Mouse (Mus musculus) embryonic facial prominence, embryonic 14.5 days (tissue): ENCODE results near the gene Rapgef2. TPM values are rescaled to one million over a fixed set of nuclear protein-coding genes. Genes with fewer than 3 reads are reported as not detected.

Source experiments
- ATAC-seq: fragments of 200-750 bp; cut with Nextera tagmentation; 2 replicates; pipeline ENCODE4 v1.8.0; 2017; ENCODE audit warnings: low read depth, moderate number of reproducible peaks, moderate TSS enrichment
- DNase-seq: peaks from one replicate; pipeline ENCODE4 v3.0.0-alpha.2; 2015; ENCODE audit warnings: low spot score
- H3K27ac ChIP-seq: fragments of 300-500 bp; sonication (generic); replicated peaks from 2 replicates; pipeline ENCODE4 v1.5.1; 2014; ENCODE audit warnings: low read depth, mild to moderate bottlenecking, low read length, moderate library complexity
- H3K27me3 ChIP-seq: fragments of 300-500 bp; sonication (generic); replicated peaks from 2 replicates; pipeline ENCODE4 v1.6.1; 2014; ENCODE audit warnings: low read length; ENCODE audit not compliant: control insufficient read depth, insufficient read depth
- H3K36me3 ChIP-seq: fragments of 300-500 bp; sonication (generic); 2 replicates; pipeline ENCODE4 v1.6.1; 2014; ENCODE audit warnings: low read length, mixed read lengths; ENCODE audit not compliant: control insufficient read depth, insufficient read depth
- H3K4me1 ChIP-seq: fragments of 300-500 bp; sonication (generic); 2 replicates; pipeline ENCODE4 v1.6.1; 2014; ENCODE audit warnings: antibody characterized with exemption, low read length; ENCODE audit not compliant: control insufficient read depth, insufficient read depth
- H3K4me2 ChIP-seq: fragments of 300-500 bp; sonication (generic); 2 replicates; pipeline ENCODE4 v1.6.1; 2014; ENCODE audit warnings: low read depth, mild to moderate bottlenecking, low read length, moderate library complexity, mixed read lengths
- H3K4me3 ChIP-seq: fragments of 300-500 bp; sonication (generic); 2 replicates; pipeline ENCODE4 v1.5.1; 2014; ENCODE audit warnings: low read depth, mild to moderate bottlenecking, low read length
- H3K9ac ChIP-seq: fragments of 300-500 bp; sonication (generic); 2 replicates; pipeline ENCODE4 v1.6.1; 2014; ENCODE audit warnings: low read depth, mild to moderate bottlenecking, low read length, moderate library complexity, mixed read lengths
- H3K9me3 ChIP-seq: fragments of 300-500 bp; sonication (generic); 2 replicates; pipeline ENCODE4 v1.6.1; 2016; ENCODE audit warnings: low read length; ENCODE audit not compliant: control insufficient read depth
- WGBS: fragments of 180-500 bp; shearing (Covaris S2); extraction: QIAGEN DNeasy Blood & Tissue Kit; methylation state at CpG from one replicate; pipeline ENCODE4 v1.1.7; 2014; 5-methylcytosine and 5-hydroxymethylcytosine counted together
- polyA plus RNA-seq: library from polyadenylated mRNA; unstranded; fragments of >200 nt; fragmentation: Nextera tagmentation; extraction: Ambion mirVana; gene quantifications from 2 replicates; pipeline ENCODE4 v1.2.1, GENCODE M21; 2014

The Rapgef2 gene
- polyA plus RNA-seq, 1 experiment from 2014 or later: 8.5 TPM

DNA sequence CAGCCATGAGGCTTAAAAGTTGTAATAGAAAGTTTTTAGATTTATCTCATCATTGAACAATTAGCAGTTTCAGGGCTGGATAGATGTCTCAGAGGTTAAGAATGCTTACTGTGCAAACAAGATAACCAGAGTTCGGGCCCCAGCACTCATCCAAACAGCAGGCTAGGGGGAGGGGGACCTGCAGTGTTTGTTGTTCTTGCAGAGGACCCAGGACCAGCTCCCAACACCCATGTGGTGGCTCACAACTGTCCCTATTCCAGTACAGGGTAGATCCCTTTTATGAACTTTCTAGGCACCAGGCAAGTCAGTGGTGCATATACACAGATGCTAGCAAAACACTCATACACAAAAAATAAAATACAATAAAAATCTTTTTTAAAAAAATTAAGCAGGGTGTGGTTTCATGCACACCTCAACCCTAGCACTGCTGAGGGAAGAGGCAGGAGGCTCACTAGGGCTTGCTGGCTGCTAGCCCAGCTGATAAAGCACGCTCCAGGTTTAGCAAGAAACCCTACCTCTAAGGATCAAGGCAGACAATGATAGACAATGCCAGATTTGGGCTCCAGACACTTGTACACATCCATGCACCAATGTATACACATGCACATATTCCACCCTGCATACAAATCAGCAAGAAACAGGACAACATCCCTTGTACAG is 118.0 kb downstream of the Rapgef2 start:
- H3K36me3 ChIP-seq: peaks cover 14% of the 10 kb centered on the region
- no peak overlapping the region for H3K4me3 ChIP-seq
- H3K9ac ChIP-seq: no peak overlapping the region
- no peak overlapping the region for H3K4me2 ChIP-seq
- no peaks in the 10 kb centered on the region for H3K4me1 ChIP-seq
- whole genome bisulfite sequencing: 70% methylated on average over 2 of the region's 2 CpGs
- no peaks in the 10 kb centered on the region for H3K27me3 ChIP-seq
- ATAC-seq (no peak), DNase-seq (no peak)
- H3K9me3 ChIP-seq: no peaks in the 10 kb centered on the region
- no peak overlapping the region for H3K27ac ChIP-seq

DNA sequence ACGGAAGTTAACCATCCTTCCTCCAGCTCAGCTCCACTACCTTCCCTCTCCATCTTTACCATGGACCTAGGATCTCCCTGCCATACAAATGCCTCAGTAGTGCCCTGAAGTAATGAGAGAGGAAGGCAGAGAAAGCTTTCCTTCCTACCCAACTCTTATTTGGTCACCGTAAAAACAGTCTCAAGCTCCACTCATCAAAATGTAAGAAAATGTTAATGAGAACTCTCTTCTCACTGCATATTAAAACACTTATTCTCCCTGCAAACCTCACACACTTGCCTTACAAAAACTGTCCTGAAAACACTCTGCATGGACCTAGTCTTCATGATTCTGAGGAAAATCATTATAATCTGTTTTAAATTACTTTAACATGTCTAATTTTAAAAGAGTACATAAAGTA is 118.7 kb downstream of the Rapgef2 start:
- H3K9ac ChIP-seq: no peak overlapping the region
- H3K27me3 ChIP-seq: no peaks in the 10 kb centered on the region
- H3K4me1 ChIP-seq: no peaks in the 10 kb centered on the region
- no peak for DNase-seq
- H3K4me3 ChIP-seq: no peak overlapping the region
- no peaks in the 10 kb centered on the region for H3K9me3 ChIP-seq
- peaks cover 9% of the 10 kb centered on the region for H3K36me3 ChIP-seq
- WGBS: 79% methylated on average over 2 of the region's 2 CpGs
- ATAC-seq: no peak
- no peak overlapping the region for H3K4me2 ChIP-seq
- no peak overlapping the region for H3K27ac ChIP-seq

DNA sequence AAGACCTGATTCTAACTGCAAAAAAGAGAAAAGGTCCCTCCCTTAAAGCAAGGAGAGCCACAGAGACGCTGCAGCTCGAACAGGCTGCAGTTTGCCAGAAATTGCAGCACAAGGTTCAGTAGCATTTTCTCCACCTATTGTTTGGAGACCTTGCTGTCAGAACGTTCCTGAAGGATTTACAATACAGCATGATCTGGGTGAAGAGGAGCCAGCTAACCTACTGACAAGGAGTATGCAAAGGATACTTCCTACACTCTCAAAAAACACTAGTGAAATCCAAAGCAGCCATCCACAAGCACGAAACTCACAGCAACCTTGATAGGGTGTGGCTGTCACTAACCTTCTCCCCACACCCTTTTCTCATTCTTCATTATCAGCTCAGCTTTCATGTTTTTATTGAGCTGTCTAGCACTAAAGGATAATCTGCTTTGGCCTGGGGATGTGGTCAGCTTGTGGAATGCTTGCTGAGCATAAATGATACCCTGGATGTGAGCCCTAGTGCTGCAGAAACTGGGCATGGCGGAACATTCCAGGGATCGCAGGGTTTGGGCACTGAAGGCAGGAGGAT is 124.4 kb downstream of the Rapgef2 start:
- Histone ChIP-seq H3K4me2 (peak overlapping the region; percentile 10; the same call in 1 of the 2 replicates), H3K4me1 (peaks cover 12% of the 10 kb centered on the region), H3K27me3 (no peaks in the 10 kb centered on the region), H3K9me3 (no peaks in the 10 kb centered on the region), H3K4me3 (no peak overlapping the region), H3K27ac (peak overlapping the region; percentile 77), H3K36me3 (no peaks in the 10 kb centered on the region), H3K9ac (no peak overlapping the region)
- no peak for DNase-seq
- 52% methylated on average over 6 of the region's 6 CpGs for WGBS
- ATAC-seq: peak; percentile 27; the same call in 1 of the 2 replicates

DNA sequence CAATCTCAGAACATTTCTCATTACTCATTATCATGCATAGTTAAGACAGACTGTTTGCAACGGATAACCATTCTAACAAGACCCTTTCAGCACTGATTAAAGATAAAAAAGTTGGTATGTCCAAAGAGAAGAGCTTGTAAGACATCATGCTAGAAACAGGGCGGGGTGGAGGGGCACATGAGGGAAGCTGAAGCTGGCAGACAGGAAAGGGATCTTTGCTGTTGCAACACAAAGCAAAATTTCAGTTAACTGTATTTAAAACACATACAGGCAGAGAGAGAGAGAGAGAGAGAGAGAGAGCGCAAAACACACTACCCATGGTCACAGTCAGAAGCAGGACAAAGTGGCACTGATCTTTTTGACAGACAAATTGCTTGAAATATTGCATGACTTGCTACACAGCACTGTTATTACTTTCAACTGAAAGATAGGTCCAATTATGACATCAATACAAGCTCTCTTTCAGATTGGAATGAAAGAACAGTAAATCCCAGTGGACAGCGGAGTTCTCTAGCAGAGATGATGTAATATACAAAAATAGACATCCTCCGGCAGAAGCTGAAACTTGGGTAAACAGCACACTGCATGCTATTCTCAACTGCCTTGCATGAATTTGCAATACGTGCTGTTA is 125.1 kb downstream of the Rapgef2 start:
- peak; percentile 88 for ATAC-seq
- Histone ChIP-seq H3K4me2 (peak overlapping the region; percentile 10), H3K36me3 (no peaks in the 10 kb centered on the region), H3K9ac (no peak overlapping the region; the same call in 1 of the 2 replicates), H3K27ac (peak overlapping the region; percentile 77), H3K27me3 (no peaks in the 10 kb centered on the region), H3K4me1 (peaks cover 12% of the 10 kb centered on the region), H3K4me3 (no peak overlapping the region), H3K9me3 (no peaks in the 10 kb centered on the region)
- peak; percentile 91 for DNase-seq
- 36% methylated on average over 6 of the region's 6 CpGs for WGBS

DNA sequence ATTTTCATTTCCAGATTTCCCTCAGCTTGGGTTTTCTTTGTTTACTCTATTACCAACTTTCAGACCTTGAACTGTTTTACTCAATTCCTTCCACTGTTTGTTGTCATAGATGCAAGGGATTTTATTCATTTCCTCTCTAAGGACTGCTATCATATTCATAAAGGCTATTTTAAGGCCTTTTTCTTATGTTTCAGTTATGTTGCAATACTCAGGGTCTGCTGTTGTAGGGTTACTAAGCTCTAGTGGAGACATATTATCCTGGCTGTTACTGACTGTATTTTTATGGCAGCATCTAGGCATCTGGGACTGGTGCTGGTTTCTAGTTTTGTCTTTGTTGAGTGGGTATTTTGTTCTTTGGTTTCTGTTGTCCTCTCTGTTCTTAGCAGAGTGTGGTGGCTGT is 128.1 kb downstream of the Rapgef2 start:
- Histone ChIP-seq H3K4me1 (peaks cover 12% of the 10 kb centered on the region), H3K4me2 (no peak overlapping the region), H3K27me3 (no peaks in the 10 kb centered on the region), H3K9ac (no peak overlapping the region), H3K36me3 (no peaks in the 10 kb centered on the region), H3K4me3 (no peak overlapping the region), H3K9me3 (no peaks in the 10 kb centered on the region), H3K27ac (no peak overlapping the region)
- no peak for DNase-seq
- ATAC-seq: no peak

DNA sequence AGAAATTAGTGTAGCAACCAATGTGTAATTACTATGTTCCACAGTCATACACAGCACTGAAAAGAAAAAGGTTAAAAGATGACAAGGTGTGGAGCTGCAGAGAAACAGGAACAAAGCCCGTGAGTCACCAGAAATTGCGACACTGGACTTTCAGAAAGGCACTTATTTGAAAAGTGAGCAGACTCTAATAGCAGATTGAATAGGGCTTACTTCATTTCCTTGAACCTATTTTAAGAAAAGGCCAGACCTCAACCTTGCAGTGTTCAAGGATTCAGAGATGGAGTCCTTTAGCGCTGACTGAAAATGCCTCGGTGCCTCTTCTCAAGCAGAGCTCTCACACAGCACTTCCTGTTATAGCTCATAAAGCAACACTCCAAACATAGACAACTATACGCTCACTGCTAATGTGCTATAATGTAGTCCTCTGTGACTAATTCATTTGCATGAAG is 133.3 kb downstream of the Rapgef2 start:
- H3K9me3 ChIP-seq: no peaks in the 10 kb centered on the region
- H3K27me3 ChIP-seq: no peaks in the 10 kb centered on the region
- peak overlapping the region; percentile 18; the same call in 1 of the 2 replicates for H3K27ac ChIP-seq
- H3K4me1 ChIP-seq: no peaks in the 10 kb centered on the region
- DNase-seq (peak; percentile 29), ATAC-seq (0 out of 2 replicates have a peak, but pooled peaks have one; percentile 15)
- H3K9ac ChIP-seq: no peak overlapping the region
- WGBS: 83% methylated on average over 5 of the region's 5 CpGs
- no peak overlapping the region for H3K4me2 ChIP-seq
- H3K36me3 ChIP-seq: no peaks in the 10 kb centered on the region
- H3K4me3 ChIP-seq: no peak overlapping the region

DNA sequence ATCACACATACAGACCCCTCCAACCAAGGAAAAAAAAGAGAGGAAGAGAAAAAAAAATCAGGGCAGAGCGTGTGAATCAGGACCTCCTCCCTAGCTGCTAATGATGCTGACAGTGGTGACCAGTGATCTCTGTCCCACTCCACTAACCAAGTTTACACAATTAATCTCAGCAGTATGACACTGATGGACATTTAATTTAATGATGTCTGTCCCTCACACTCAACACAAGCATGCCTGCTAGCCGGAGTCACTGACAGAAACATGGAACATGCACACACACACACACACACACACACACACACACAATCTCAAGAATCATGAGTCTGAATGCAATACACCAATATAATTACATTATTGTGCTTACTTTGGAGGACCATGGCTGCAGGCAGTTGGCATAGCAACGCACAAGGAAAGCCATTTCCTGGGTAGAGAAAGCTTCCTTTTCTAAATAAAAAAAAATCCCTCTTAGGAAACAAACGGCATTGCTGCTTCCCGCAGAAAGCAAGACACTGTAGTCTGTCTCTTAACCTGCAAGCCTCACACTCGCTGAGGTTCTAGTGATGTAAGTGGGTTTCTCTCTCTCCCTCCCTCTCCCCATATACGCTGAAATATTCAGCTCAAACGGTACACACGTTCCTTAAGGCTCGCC is 140.8 kb downstream of the Rapgef2 start:
- H3K27me3 ChIP-seq: no peaks in the 10 kb centered on the region
- H3K36me3 ChIP-seq: no peaks in the 10 kb centered on the region
- ATAC-seq (peak; percentile 24; the same call in 1 of the 2 replicates), DNase-seq (peak; percentile 47)
- WGBS: 25% methylated on average over 10 of the region's 10 CpGs
- no peaks in the 10 kb centered on the region for H3K9me3 ChIP-seq
- H3K4me1 ChIP-seq: peaks cover 15% of the 10 kb centered on the region
- H3K27ac ChIP-seq: peak overlapping the region; percentile 54; the same call in 1 of the 2 replicates
- H3K9ac ChIP-seq: peak overlapping the region; percentile 56; the same call in 1 of the 2 replicates
- H3K4me3 ChIP-seq: peak overlapping the region; percentile 18; the same call in 1 of the 2 replicates
- peak overlapping the region; percentile 50 for H3K4me2 ChIP-seq

DNA sequence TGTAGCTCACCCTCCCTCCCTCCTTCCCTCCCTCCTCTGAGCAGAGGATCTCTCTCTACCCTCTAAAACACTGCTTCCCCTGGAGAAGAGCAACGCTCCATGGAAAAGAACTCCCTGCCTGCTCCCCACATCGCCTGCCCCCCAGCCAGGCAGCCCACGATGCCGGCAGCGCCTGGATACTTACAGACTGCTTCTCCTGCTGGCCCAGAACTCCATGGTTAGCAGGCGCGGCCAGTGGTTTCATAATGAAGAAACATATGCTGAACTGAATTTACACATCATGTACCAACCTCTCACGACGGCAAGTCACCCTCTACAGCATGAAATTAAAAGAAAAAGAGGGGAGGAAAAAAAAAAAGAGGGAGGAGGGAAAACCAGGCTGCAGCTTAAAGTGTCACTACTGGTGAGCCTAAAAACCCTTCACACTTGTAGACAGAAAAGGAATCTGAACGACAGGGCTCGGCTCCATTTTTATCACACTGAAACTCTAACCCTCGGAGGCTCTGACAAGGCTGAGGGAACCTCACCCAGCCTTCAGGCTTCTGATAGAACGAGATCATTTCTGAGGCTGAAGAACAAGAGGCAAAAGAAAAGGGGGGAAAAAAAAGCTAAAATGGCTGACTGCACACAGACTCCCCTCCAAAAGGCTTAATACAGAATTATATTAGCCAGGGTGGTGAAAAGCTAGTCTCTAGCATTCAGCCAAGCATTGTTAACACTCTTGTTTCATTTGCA is 141.5 kb downstream of the Rapgef2 start:
- H3K9me3 ChIP-seq: no peaks in the 10 kb centered on the region
- DNase-seq: peak; percentile 40
- H3K4me3 ChIP-seq: peak overlapping the region; percentile 18; the same call in 1 of the 2 replicates
- peak overlapping the region; percentile 54 for H3K27ac ChIP-seq
- H3K27me3 ChIP-seq: no peaks in the 10 kb centered on the region
- H3K4me1 ChIP-seq: peaks cover 15% of the 10 kb centered on the region
- ATAC-seq: peak; percentile 58
- no peaks in the 10 kb centered on the region for H3K36me3 ChIP-seq
- H3K4me2 ChIP-seq: peak overlapping the region; percentile 50
- H3K9ac ChIP-seq: peak overlapping the region; percentile 56
- WGBS: 22% methylated on average over 13 of the region's 13 CpGs
